Mouse (Mus musculus): Measurements from ENCODE around the gene Rars.

DNA sequence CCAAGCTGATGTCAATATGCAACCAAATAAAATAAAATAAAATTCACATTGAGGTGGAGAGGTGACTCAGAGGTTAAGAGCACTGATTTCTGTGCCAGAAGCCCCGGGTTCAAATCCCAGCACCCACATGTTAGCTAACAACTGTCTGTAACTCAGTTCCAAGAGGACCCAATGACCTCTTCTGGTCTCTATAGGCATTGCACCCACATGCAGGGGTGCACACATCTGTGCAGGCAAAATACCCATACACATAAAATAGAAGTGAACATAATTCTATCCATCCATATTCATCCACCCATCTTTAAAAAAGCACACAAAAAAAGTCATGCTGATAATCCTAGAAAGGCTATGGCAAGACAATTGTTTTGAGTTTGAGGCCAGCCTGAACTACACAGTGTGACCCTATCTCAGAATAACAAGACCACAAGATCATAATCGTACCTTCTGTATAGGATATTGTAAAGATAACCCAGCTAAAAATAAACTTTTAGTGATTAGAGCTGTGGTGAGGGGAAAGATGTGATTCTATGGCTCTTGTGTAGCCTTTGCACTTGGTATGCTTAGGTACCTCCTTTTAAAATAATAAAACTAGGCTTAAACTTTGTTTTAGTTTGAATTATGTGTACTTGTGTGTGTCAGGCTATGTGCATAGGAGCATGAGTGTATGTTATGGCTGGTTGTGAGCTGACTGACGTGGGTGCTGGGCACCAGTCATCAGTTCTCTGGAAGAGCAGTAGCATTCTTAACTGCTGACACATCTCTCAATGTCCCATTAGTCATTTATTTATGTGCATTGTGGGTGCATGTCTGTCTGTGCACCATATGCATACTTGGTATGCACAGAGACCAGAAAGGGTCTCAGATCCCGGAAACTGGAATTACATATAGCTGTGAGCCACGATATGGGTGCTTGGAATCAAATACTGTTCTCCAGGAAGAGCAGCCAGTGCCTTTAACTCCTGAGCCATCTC, 3.1 kb upstream of the Rars start:
- TF ChIP-seq CTCF (IDR thresholded peaks at IDR 0.05; ENCODE audit: low read depth) = peak; percentile 15; the same call in 1 of the 2 replicates
- TF ChIP-seq EP300 (IDR thresholded peaks at IDR 0.05; ENCODE audit: low read depth) = no peak
